Mouse (Mus musculus) retina, postnatal 1 day (tissue): ENCODE results near the gene Clta.

Experiments
- DNase-seq: peaks from one replicate; pipeline ENCODE4 v3.0.0-alpha.2; 2012

Clta gene

DNA sequence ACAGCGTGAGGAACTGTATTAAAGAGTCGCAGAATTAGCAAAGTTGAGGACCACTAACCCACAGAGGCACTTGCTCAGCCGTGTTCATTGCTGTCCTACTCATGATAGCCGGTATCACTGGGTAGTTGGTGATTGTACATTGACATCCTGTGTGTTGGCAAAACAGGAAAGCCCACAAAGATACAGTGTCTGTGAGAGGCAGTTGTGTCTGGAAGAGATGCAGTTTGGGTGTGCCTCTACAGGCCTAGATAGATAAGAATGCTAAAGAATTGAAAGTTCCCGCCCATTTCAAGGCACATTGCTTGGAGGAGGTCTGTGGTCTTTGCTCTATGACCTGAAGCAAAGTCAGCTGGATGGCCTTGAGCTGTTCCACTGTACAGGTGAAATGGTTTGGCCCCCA is at the start of gene Clta:
Gene Clta, plus strand, starts transcription at position 327 of the 400 bp plus-strand sequence.
- DNase-seq: no peak

GRCm38 (mm10) chr4:43957292-43957845 is 46.9 kb upstream of the Clta start, which contains the start of gene Glipr2:
Gene Glipr2, plus strand, starts transcription at chr4:43957401.
- peak; percentile 93 for DNase-seq

DNA sequence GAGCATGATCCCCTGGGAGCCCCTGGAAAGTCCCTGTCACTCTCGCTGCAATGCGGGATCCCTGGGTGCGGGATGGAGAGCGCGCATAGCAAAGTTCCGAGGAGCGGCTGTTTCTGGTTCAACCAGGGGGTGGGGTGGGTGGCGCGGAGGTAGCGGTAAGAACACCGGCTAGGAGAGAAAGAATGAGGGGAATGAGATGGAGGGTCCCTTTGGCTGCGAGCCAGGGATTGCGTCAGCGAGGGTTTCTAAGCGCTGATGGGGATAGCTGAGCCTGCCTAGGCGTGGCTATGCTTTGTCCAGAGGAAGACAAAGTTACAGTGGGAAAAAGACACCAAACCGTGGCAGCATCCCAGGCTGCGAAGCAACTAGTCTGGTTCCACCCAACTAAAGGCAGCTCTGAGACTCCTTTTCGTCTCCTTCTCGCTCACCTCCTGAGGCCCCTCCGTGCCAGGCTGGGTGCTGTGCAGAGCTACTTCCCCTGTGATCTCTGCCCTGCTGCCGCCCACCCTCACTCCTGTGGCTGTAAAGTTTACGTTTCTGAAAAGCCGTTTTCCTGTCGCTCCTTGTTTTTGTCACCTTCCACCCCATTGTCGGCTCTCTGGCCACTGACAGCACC is 46.3 kb upstream of the Clta start:
- DNase-seq: peak; percentile 87

DNA sequence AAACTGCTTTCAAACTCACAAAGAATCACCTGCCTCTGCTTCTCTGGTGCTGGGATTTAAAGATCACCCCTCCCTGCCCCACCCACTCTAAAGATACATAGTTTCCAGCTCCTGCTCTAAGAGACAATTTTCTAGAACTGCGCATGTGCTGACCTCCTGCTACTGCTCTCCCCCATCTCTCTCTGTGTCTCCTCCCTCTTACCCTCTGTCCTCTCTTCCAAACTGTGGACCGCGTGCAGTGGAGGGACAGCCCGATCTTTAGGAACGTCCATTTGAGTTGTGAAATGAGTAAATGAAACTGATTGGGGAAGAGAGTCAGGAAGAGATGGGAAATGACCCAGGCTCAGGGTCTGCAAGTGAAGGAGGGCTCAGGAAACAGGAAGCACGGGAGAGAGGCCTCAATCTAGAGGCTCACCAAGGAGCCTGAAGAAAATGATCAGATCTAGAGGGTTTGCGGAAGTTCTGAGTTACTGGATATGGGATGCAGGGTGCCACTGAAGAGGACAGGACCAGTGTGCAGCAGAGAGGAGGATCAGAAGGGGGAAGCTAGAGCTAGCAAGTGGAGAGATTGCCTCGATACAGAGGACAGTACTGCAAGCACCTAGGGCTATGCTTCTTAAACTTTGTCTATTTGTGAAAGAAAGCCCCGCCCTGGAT is 44.6 kb upstream of the Clta start:
- no peak for DNase-seq

DNA sequence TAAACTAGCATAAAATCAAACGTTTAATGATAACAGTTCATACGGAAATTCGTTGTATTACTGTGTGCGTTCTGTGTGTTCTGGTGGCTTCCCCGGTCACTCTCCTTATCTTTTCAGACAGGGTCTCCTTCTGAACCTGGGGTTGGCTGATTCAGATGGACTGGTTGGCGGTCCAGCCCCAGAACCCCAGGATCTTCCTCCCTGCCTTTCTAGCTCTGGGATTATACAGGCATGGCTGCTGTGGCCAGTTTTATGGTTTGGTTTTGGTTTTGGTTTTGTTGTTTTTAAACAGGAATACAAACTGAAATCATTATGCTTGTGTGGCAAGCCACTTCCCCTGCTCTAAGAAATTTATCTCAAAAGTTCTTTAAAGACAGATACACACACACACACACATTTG is 44.0 kb upstream of the Clta start:
- DNase-seq: no peak

DNA sequence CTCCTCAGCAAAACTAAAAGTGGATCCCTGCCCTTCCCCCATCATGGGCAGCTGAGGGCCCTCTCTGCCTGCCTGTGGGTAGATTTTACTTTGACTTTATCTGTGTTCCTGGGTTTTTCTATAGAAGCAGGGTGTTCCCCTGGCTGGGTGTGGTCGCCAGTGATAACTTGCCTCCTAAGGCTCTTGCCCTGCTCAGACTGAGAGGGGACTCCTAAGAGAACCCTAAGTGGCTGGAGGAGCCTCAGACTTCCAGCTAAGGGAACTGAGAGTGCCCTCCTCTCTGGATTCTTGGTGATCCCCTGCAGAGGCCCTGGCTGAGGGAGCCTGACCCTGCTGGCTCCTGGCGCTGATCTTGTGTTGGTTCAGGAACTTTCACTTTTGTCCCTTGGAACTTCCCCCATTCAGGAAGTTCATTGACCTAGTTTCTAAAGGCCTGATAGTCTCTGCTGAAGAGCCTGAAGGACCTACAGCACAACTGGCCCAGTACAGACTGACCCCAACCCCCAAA is 39.9 kb upstream of the Clta start:
- peak; percentile 49 for DNase-seq

- DNase-seq: no peak
Observed at GRCm38 (mm10) chr4:43964951-43965684, 39.1 kb upstream of the Clta start.

DNA sequence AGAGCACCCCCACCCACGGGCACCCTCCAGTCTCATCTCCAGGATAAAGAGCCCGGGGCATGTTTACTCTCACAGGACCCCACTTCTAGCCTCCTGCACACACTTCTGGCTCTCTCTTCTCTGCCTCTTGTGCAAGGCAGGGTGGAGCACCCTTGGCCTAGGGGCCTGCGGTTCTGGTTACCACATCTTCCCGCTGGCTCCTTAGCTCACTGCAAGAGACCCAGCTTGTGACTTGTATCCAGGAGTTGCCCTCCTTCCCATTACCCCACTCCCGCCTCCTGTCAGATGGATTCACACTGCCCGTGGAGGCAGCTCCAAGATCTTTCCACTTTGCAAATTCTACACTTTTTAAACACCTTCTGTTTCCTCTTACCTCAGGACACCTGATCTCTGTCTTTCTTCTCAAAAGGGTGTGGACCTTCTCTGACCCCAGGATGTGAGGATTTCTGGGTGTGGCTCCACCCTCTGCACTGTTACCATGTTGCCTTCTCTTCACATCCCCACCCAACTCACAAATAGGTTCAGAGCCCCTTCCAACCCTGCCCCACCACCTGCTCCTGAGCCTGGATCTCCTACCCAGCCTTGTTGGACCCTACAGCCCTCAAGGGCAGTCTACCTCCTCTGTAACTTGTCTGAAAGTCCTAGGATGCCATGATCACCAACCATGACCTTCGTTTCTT is 38.3 kb upstream of the Clta start:
- no peak for DNase-seq

DNA sequence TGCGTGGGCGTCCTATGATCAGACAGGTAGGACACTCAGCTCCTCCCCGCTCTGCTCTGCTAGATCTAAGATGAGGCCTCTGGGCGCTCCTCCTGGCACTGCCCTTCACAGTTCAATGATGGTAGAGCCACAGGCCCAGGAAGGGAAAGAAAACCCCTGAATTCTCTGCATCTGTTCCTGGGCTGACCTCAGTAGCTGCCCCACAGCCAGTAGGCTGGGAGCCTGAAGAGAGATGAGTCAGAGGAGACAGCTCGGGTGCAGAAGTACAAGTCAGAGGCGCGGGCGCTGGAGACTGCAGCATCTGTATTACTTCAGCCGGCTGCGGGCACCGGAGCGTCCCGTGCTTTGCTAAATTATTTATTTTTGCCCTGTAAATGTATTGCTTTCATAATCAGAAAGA is 35.6 kb upstream of the Clta start:
- no peak for DNase-seq

DNA sequence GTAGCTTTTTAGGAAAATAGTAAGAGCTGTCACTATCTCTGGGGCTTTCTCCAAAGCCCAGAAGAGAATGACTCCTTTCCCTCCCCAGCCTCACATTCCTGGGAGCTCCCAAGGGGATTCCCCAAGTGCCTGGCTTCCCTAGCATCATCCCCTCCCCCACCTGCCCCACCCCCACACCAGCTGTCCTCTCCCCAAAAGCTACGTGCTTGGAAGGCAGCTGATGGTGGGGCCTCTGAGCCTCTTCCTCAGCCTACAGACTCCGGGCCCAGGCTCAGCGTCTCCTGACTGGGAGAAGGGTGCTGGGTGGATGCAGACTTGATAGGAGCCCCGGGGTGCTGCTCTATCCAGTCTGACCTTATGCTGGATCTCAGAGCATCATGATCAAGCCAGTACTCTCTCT is 34.9 kb upstream of the Clta start:
- peak; percentile 67 for DNase-seq

DNA sequence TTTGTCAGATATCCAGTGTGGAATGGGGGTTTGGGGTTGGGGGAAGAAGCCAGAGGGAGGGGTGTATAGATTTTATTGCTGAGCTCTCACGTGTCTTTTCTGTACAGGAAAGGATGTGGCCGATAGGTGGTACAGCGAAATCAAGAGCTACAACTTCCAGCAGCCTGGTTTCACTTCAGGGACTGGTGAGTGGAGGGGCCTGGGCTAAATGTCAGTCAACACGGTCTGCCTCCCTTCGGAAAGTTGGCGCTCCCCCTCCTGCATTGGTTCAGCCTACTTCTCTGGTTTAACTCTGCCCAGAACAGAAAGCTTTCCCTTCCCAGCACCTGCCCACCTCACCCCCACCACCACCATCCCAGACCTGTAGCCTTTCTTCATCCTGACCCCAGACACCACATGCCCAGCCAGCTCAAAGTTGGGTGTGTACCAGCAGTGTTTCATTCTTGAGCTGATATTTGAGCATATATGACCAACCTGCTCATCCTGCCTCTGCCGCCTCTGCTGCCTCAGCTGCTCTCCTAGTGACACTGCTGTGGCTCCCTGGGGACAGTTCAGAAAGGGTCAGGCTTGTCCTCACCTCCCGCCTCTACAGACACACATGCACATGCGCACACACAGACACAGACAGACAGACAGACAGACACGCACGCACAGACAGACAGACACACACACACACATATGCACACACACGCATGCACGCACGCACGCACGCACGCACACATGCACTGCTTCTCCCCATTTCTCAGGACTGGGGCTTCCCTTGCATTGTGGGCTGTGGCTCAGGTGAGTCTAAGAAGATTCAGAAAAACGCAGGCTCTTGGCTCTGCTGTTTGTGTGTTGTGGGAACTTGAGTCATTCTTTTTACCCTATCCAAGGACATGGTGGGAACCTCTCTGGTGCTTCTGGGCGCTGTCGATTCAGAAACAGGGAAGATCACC is 33.6 kb upstream of the Clta start:
- DNase-seq: no peak

GRCm38 (mm10) chr4:43971541-43972136 is 32.6 kb upstream of the Clta start:
- DNase-seq: no peak

- peak; percentile 64 for DNase-seq
Observed at GRCm38 (mm10) chr4:43972137-43972591, 32.1 kb upstream of the Clta start.

DNA sequence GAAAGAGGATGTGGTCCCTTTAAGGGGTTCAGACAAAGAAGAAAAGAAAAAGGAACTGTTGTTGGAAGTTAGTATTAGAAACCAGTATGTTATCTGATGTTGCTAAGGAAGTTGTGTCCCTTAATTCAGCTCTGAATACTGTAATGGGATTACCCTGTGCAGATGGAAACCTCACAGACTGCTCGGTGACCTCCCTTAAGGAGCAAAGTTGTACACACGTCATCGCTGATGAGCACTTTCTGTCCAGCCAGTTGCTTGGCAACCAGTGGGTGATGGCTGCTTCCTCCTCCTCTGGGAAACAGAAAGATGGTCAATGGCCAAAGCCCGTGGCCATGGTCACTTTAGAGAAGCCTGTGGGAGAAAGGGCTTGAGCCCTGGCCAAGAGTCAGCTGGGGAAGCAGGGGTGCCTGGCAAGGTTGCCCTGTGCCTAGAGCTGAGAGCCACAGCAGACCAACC is 30.7 kb upstream of the Clta start:
- peak; percentile 51 for DNase-seq

- no peak for DNase-seq
Observed at GRCm38 (mm10) chr4:43974914-43975616, 29.2 kb upstream of the Clta start.

- DNase-seq: no peak
Observed at GRCm38 (mm10) chr4:43976223-43976740, 28.0 kb upstream of the Clta start.

DNA sequence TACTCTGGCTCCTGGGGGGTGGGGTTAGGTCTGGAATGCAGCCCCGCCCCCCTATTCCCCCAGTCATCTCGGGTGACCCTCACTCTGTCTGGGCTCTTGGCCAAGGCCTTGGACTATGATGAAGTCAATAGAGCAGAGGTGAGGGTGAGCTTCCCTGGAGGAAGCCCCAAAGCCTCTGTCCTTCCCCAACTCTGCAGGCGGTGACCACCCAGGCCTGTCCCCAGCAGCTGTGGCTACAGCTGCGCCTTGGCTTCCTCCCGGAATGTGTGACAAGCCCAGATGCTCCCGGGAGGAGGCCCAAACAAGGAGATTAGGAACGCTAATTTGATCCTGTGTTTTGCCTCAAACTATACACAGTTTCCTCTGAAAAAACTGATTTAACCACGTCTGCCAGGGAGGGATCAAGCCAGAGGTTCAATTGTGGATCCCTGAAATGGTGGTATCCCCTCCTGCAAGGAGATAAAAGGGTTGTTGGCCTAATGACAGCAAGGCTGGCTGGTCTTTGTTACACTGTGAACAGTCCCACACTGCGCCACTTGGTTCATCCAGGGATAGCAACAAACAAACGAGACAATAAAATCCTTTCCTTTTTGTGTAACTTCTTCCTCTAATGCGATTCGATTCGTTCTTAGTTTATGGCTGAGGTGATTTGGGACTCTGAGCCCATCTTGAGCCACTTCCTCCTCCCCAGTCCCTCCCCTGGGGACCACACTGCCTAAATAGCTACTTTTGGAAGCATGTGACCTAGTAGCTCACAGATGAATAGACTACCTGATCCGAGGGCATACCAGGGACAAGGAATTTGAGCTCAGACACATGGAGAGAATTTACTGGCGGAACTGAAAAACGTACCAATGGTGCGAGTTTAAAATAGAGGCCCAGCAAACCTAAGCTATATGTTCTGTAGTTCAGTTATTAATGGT is 25.5 kb upstream of the Clta start:
- peak; percentile 50 for DNase-seq

DNA sequence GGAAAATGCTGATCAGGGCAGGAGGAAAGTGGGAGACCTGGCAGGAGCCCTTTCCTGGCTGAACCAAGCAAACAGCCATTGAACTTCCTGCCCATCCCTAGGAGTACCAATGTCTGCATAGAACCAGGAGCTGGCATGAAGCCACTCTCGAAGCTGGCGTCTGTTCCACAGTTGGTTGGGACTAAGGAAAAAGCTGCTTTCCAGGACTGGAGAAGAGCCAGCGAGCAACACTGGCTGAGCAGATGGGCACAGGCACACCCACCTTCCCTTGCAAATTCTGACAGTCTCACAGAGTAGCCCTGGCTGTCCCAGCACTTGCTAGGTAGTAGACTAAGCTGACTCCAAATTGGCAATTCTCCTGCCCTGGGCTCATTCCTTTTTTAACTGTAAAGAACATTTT is 24.5 kb upstream of the Clta start:
- no peak for DNase-seq

GRCm38 (mm10) chr4:43980236-43980635 is 24.0 kb upstream of the Clta start:
- DNase-seq: no peak
